Mouse (Mus musculus) forebrain, embryonic 10.5 days (tissue): Measurements from ENCODE around the gene Ppp2r5e. TPM values are rescaled to one million over a fixed set of nuclear protein-coding genes. Genes with fewer than 3 reads are reported as not detected.
"Not testable (repeated sequence)": the region's sequence is repeated elsewhere in the genome, so short reads cannot be mapped to it uniquely, and the experiment has no call there.

Source experiments
- DNase-seq: peaks from one replicate; pipeline ENCODE4 v3.0.0-alpha.2; 2017; ENCODE audit warnings: low spot score; ENCODE audit errors: extremely low spot score
- H3K27ac ChIP-seq: fragments of 300-500 bp; sonication (generic); 2 replicates; pipeline ENCODE4 v1.5.1; 2016; ENCODE audit warnings: mild to moderate bottlenecking
- H3K27me3 ChIP-seq: fragments of 300-500 bp; sonication (generic); 2 replicates; pipeline ENCODE4 v1.6.1; 2016; ENCODE audit warnings: mild to moderate bottlenecking; ENCODE audit not compliant: poor library complexity, severe bottlenecking
- H3K36me3 ChIP-seq: fragments of 300-500 bp; sonication (generic); replicated peaks from 2 replicates; pipeline ENCODE4 v1.6.1; 2016; ENCODE audit warnings: mild to moderate bottlenecking, moderate library complexity
- H3K4me1 ChIP-seq: fragments of 300-500 bp; sonication (generic); 2 replicates; pipeline ENCODE4 v1.6.1; 2016
- H3K4me3 ChIP-seq: fragments of 300-500 bp; sonication (generic); 2 replicates; pipeline ENCODE4 v1.5.1; 2016; ENCODE audit warnings: mild to moderate bottlenecking, moderate library complexity
- H3K9me3 ChIP-seq: fragments of 300-500 bp; sonication (generic); 2 replicates; pipeline ENCODE4 v1.6.1; 2016; ENCODE audit warnings: mild to moderate bottlenecking, moderate library complexity
- WGBS: fragments of 180-500 bp; shearing (Covaris S2); methylation state at CpG from one replicate; pipeline ENCODE4 v1.1.7; 2016; 5-methylcytosine and 5-hydroxymethylcytosine counted together
- polyA plus RNA-seq: library from polyadenylated mRNA; unstranded; fragments of >200 nt; fragmentation: Nextera tagmentation; extraction: Ambion mirVana; gene quantifications from 2 replicates; pipeline ENCODE4 v1.2.1, GENCODE M21; 2016

The Ppp2r5e gene
- polyA plus RNA-seq, 1 experiment from 2014 or later: 15.2 TPM

DNA sequence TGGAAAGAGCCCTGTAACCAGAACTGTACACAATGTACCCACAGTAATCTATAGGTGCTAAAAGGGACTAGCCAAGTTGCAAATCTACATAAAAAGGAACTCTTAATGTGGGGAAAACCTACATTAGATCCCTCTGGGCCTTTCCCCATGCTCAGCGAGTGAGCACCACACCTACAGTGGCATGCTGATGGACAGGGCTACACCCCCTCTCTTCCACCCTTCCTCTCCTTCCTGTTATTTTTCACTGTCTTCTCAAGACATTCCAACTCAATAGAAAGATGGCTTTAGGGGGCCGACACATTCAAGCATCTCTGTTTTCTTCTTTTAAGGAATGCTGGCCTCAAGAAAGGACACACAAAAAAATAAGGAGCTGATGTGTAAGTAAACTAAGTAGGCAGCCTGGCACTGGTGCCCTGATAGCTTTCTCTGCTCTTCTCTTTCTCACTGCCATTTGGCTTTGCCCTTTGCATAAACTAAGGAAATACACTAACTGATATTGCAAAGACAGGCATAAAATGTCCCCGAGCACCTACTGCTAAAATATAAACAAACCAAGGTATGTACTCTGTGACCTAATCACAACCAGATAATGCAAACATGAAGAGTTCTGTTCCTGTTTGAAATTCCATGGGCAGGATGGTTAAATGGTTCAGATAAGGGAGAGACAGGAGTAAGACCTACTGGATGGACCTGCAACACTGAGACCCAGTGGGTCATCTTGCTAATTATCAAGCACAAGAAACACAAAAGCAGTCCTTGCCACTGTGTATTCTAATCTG, 103.3 kb downstream of the Ppp2r5e start:
- no peaks in the 10 kb centered on the region for H3K4me1 ChIP-seq
- no peaks in the 10 kb centered on the region for H3K9me3 ChIP-seq
- DNase-seq: no peak
- H3K4me3 ChIP-seq: no peak overlapping the region
- H3K36me3 ChIP-seq: peaks cover 16% of the 10 kb centered on the region
- 80% methylated on average over 3 of the region's 3 CpGs for WGBS
- no peaks in the 10 kb centered on the region for H3K27me3 ChIP-seq
- H3K27ac ChIP-seq: no peak overlapping the region

DNA sequence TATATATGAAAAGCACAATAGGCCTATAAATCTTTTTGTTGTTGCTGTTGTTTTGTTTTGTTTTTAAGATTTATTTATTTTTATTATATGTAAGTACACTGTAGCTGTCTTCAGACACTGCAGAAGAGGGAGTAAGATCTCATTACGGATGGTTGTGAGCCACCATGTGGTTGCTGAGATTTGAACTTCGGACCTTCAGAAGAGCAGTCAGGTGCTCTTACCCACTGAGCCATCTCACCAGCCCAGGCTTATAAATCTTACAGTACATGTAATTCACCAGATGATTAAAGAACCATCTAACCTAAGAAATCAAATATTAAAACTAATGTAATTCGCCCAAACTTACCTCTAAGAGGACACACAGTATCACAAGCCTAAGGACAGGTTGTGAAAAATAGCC, 103.9 kb downstream of the Ppp2r5e start:
- not testable (repeated sequence) for H3K27ac ChIP-seq, H3K27me3 ChIP-seq, H3K4me1 ChIP-seq, DNase-seq, H3K4me3 ChIP-seq, H3K9me3 ChIP-seq
- WGBS: 88% methylated on average over 3 of the region's 3 CpGs
- H3K36me3 ChIP-seq: peaks cover 16% of the 10 kb centered on the region

DNA sequence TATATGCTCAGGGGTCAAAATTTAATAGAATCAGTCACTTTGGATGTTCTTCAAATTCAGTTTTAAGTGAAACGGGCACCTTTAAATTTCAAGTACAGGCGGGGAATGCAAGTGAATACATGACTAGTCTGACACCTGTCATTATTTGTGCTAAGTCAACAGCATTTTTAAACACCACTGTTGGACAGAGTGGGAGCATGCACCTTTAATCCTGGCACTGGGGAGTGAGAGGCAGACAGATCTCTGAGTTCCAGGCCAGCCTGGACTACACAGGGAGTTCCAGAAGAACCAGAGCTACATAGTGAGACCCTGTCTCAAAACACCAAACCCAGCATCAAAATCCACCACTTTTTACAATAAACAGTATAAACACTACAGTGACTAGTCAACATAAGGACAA, 108.5 kb downstream of the Ppp2r5e start:
- 95% methylated on average over 2 of the region's 2 CpGs for WGBS
- H3K9me3 ChIP-seq: no peaks in the 10 kb centered on the region
- H3K4me3 ChIP-seq: no peak overlapping the region
- no peaks in the 10 kb centered on the region for H3K27me3 ChIP-seq
- no peak overlapping the region for H3K27ac ChIP-seq
- DNase-seq: no peak
- H3K36me3 ChIP-seq: peaks cover 20% of the 10 kb centered on the region
- no peaks in the 10 kb centered on the region for H3K4me1 ChIP-seq

DNA sequence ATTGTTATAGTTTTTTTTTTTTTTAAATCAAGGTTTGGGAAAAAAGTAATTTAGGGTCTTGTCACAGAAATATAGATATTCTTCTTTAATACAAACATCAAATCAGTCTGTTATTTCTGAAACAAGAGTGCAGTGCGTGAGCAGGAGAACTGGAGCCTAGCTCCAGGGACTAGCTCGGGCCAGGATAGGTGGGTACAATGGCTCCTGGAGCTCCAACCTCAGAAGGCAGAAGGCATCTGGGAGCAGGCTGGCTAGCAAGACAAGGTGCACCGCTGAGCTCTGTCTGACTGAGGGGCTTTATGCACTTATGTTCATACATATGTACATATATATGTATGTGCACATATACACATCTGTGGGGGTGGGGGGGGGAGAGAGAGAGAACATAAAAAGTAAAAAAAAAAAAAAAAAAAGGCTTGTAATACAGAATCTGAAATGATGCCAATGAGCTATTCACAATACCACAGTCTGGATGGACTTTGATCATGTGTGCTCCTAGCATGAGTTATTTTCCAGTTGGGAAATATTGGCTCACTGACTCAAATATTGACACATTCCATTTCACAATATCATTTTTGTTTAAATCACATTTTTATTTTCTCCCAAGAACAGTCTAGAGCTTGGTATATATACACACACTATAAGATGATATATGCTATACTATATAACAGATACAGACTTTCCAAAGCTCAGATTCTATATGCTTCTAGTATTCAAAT, 109.3 kb downstream of the Ppp2r5e start:
- H3K27me3 ChIP-seq: no peaks in the 10 kb centered on the region
- peaks cover 23% of the 10 kb centered on the region for H3K36me3 ChIP-seq
- H3K4me1 ChIP-seq: no peaks in the 10 kb centered on the region
- no peak for DNase-seq
- H3K27ac ChIP-seq: no peak overlapping the region
- H3K4me3 ChIP-seq: no peak overlapping the region
- 93% methylated on average over 3 of the region's 3 CpGs for WGBS
- no peaks in the 10 kb centered on the region for H3K9me3 ChIP-seq

DNA sequence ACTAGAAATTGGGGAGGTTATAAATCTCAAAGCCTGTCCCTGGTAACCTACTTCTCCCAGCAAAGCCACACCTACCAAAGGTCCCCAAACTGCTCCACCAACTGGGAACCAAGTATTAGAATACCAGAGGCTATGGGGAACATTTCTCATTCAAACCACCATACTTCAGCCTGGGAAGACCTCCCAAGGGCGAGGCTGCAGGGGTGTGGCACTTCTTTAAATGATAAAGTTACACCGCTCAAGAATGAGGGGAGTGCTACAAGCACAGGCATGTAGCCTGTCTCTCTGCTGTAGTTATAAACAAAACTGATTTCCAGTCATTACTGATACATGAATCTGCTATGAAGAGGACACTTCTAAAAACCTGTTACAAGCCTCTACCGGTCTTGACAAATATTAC, 113.3 kb downstream of the Ppp2r5e start:
- Histone ChIP-seq H3K4me3 (no peak overlapping the region), H3K36me3 (peaks cover 34% of the 10 kb centered on the region), H3K9me3 (no peaks in the 10 kb centered on the region), H3K27ac (no peak overlapping the region), H3K4me1 (no peaks in the 10 kb centered on the region), H3K27me3 (no peaks in the 10 kb centered on the region)
- 94% methylated on average over 3 of the region's 3 CpGs for WGBS
- no peak for DNase-seq

DNA sequence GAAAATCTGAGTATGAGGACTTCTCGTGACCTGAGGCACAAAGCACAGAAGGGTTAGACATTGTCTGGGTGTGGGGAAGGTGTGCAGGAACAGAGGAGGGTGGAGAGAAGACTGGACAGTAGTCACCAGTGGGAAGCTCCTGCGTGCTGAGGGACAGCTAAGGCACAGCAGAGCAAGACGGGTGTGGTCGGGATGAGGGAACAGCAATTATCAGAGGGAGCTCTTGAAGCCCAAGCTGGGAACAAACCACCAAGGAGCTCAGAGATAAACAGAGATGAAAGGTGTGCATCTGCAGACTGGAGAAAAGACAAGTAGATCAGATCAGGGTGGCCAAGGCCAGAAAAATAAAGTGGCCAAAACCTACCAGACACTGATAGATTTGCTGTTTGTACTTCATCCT, 114.0 kb downstream of the Ppp2r5e start:
- Histone ChIP-seq H3K36me3 (peaks cover 34% of the 10 kb centered on the region), H3K4me3 (no peak overlapping the region), H3K9me3 (no peaks in the 10 kb centered on the region), H3K27me3 (no peaks in the 10 kb centered on the region), H3K4me1 (no peaks in the 10 kb centered on the region), H3K27ac (no peak overlapping the region)
- WGBS: 94% methylated on average over 4 of the region's 4 CpGs
- DNase-seq: no peak

DNA sequence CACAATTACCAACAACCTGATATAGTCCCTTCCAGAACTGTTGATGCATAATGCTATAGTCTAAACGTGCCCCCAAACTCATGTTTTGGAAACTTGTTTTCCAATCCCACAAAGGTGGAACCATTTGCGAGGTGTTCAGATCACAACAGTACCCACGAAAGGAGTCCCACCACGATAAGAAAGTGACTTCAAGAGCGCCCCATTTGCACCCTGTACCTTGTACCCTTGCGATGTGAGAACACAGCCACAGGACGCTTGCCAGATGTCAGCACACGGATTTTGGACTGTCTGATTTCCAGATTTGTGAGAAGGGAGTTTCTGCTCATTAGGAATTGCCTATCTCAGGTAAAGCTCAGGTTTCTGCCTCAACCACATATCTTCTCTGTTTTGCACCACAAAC, 116.0 kb downstream of the Ppp2r5e start:
- no peaks in the 10 kb centered on the region for H3K27me3 ChIP-seq
- 96% methylated on average over 8 of the region's 8 CpGs for WGBS
- no peaks in the 10 kb centered on the region for H3K9me3 ChIP-seq
- no peak overlapping the region for H3K4me3 ChIP-seq
- H3K4me1 ChIP-seq: no peaks in the 10 kb centered on the region
- H3K27ac ChIP-seq: no peak overlapping the region
- DNase-seq: no peak
- peaks cover 29% of the 10 kb centered on the region for H3K36me3 ChIP-seq

DNA sequence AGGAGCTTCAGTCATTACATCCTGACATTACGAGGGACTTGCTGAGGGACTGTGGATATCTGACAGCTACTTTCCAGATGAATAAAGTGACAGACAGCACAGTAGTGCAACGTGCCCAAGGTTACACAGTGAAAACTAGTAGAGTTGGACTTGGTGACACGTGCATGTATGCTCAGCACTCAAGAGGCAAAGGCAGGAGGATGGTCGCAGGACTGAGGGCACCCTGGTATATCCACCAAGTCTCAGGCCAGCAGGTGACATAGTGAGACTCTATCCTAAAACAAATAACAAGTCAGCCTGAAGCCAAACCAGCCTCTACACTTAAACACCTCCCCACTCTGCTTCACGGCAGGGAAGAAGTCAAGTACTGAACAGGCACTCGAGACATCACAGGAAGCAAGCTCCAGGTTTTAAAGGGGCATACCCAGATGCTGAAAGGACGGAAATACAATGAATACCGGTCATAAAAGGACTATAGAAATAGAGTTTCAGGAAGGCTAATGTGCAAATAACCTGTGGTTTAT, 116.6 kb downstream of the Ppp2r5e start:
- Histone ChIP-seq H3K4me3 (no peak overlapping the region), H3K4me1 (no peaks in the 10 kb centered on the region), H3K9me3 (no peaks in the 10 kb centered on the region), H3K36me3 (peaks cover 29% of the 10 kb centered on the region), H3K27me3 (no peaks in the 10 kb centered on the region), H3K27ac (no peak overlapping the region)
- WGBS: 87% methylated on average over 8 of the region's 8 CpGs
- DNase-seq: no peak

DNA sequence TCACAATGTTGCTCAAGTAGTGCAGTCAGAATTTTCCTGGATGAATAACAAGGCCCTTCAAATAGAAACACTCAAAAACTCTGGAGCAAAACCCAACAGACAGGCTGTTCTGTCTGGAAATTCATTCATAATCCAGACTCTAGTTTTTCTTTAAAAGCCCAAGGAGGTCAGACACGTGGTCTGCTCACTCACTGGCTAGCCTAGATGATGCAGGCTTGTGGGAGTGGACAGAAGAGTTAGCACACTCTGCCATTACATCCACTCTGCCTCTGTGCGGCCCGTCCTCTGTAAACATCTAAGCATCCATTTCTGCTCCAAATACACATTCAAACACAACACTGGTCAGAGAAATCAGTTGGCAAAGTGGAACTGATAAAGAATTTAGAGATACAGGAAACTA, 117.4 kb downstream of the Ppp2r5e start:
- no peaks in the 10 kb centered on the region for H3K27me3 ChIP-seq
- no peak overlapping the region for H3K4me3 ChIP-seq
- H3K9me3 ChIP-seq: no peaks in the 10 kb centered on the region
- no peak for DNase-seq
- 88% methylated on average over 3 of the region's 3 CpGs for WGBS
- no peaks in the 10 kb centered on the region for H3K4me1 ChIP-seq
- H3K36me3 ChIP-seq: peaks cover 26% of the 10 kb centered on the region
- H3K27ac ChIP-seq: no peak overlapping the region

DNA sequence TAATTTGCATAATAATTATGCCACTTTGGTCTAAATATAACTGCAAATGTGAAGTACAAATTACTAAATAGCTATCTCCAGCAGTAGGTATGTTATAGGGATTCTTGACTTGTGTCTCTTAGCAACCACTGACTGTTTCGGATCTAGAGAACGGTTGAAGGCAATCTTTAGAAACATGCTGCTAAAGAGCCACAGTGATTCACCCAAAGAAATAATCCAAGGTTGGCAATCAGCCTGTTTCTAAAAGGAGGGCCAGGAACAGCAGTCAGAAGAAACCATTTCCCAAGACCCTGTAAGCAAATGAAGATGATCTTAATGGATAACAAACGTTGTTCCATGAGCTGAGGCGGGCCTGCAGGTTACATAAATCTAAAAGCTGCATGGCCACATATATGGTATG, 117.9 kb downstream of the Ppp2r5e start:
- Histone ChIP-seq H3K27me3 (no peaks in the 10 kb centered on the region), H3K27ac (no peak overlapping the region), H3K36me3 (peaks cover 25% of the 10 kb centered on the region), H3K4me3 (no peak overlapping the region), H3K4me1 (no peaks in the 10 kb centered on the region), H3K9me3 (no peaks in the 10 kb centered on the region)
- 83% methylated on average over 4 of the region's 4 CpGs for WGBS
- no peak for DNase-seq

DNA sequence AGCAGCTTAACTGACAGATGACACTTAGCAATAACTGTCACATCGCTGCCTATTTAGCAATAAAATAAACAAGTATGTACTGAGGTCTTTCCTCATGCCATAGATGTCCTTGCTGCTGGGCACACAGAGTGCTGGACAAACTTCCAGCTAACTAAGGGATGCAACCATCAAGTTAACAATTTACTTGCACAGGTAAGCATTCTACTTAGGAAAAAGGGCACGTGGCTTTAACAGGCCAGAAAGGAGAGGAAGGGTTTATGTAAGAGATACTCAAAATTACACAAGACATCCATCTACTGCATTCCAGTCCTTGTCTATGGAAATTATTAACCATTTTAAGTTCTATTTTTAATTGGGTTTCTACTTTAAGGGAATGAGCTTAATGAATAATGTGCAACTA, 123.0 kb downstream of the Ppp2r5e start:
- no peak for DNase-seq

DNA sequence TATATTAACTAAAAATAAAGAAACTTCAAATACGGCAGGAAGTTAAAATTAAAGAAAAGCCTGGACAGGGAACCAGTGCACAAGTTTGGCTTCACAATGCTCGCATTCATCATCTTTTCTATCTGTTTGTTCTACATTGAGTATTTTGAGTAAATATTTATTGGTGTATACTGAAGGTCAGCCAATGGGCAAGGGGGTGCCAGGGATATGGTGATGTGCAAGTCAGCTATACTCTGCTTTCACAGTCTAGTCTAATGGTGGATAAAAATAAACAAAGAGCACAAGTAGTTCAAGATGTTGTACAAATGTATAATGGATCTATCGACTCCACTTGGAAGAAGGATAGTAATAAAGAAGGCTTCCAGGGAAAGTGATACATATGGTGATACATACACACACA, 123.9 kb downstream of the Ppp2r5e start:
- no peaks in the 10 kb centered on the region for H3K27me3 ChIP-seq
- H3K4me3 ChIP-seq: no peak overlapping the region
- no peak for DNase-seq
- no peak overlapping the region for H3K27ac ChIP-seq
- WGBS: 92% methylated on average over 3 of the region's 3 CpGs
- peaks cover 9% of the 10 kb centered on the region for H3K4me1 ChIP-seq
- no peaks in the 10 kb centered on the region for H3K9me3 ChIP-seq
- H3K36me3 ChIP-seq: peaks cover 19% of the 10 kb centered on the region

More for the DNA sequence above, 123.0 kb downstream of the Ppp2r5e start:
- Histone ChIP-seq H3K27ac (no peak overlapping the region), H3K9me3 (no peaks in the 10 kb centered on the region), H3K4me3 (no peak overlapping the region), H3K36me3 (peaks cover 13% of the 10 kb centered on the region), H3K27me3 (no peaks in the 10 kb centered on the region), H3K4me1 (peaks cover 9% of the 10 kb centered on the region)
- WGBS: 90% methylated on average over 2 of the region's 2 CpGs

DNA sequence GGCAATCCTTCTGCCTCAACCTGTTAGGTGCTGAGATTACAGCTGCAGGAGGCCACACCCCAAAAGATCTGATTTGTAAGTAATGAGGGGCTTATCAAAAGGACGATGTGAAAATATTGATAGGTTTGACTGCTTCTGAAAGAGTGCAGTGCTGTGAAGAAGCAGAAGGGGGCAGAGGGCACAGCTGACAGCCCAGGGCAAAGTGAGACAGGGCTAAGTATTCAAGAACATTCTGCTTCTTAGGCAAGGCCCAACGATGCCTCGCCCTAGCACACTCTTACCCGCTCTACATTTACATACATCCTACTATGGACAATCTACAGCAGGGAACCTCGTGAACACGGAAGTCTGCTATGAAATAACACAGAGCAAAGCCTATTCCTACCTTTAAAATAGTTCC, 128.2 kb downstream of the Ppp2r5e start:
- Histone ChIP-seq H3K36me3 (peaks cover 62% of the 10 kb centered on the region), H3K4me1 (peaks cover 9% of the 10 kb centered on the region), H3K9me3 (no peaks in the 10 kb centered on the region), H3K27ac (no peak overlapping the region), H3K4me3 (no peak overlapping the region), H3K27me3 (no peaks in the 10 kb centered on the region)
- WGBS: 95% methylated on average over 6 of the region's 6 CpGs
- no peak for DNase-seq
